Mouse (Mus musculus): Measurements from ENCODE around the gene Sc5d. TPM values are rescaled to one million over a fixed set of nuclear protein-coding genes. Genes with fewer than 3 reads are reported as not detected.

The Sc5d gene
- polyA plus RNA-seq, 1 experiment from 2014 or later = 62.1 TPM

GRCm38 (mm10) chr9:42275027-42275760, 11.1 kb upstream of the Sc5d start:
- ATAC-seq = no peak
- H3K4me2 ChIP-seq = no peak overlapping the region
- no peaks in the 10 kb centered on the region for H3K36me3 ChIP-seq (ENCODE audit: poor library complexity, severe bottlenecking)
- 61% methylated on average over 13 of the region's 13 CpGs for WGBS
- H3K27me3 ChIP-seq = no peaks in the 10 kb centered on the region
- H3K27ac ChIP-seq = no peak overlapping the region
- H3K4me3 ChIP-seq = no peak overlapping the region
- H3K9me3 ChIP-seq (replicated peaks) = no peaks in the 10 kb centered on the region
- H3K4me1 ChIP-seq = no peaks in the 10 kb centered on the region
- H3K9ac ChIP-seq = no peak overlapping the region

GRCm38 (mm10) chr9:42273682-42274296, 9.7 kb upstream of the Sc5d start:
- Histone ChIP-seq H3K4me3 (no peak overlapping the region), H3K27me3 (no peaks in the 10 kb centered on the region), H3K36me3 (ENCODE audit: poor library complexity, severe bottlenecking) (no peaks in the 10 kb centered on the region), H3K4me2 (no peak overlapping the region), H3K9me3 (replicated peaks) (no peaks in the 10 kb centered on the region), H3K9ac (no peak overlapping the region), H3K4me1 (no peaks in the 10 kb centered on the region), H3K27ac (no peak overlapping the region)
- 90% methylated on average over 6 of the region's 6 CpGs for WGBS
- no peak for ATAC-seq

- no peak overlapping the region for H3K4me3 ChIP-seq
- H3K27me3 ChIP-seq = no peaks in the 10 kb centered on the region
- no peaks in the 10 kb centered on the region for H3K9me3 ChIP-seq (replicated peaks)
- H3K27ac ChIP-seq = no peak overlapping the region
- H3K4me2 ChIP-seq = no peak overlapping the region
- no peaks in the 10 kb centered on the region for H3K4me1 ChIP-seq
- H3K9ac ChIP-seq = no peak overlapping the region
- WGBS = 80% methylated on average over 3 of the region's 3 CpGs
- no peaks in the 10 kb centered on the region for H3K36me3 ChIP-seq (ENCODE audit: poor library complexity, severe bottlenecking)
- no peak for ATAC-seq
These were observed 9.1 kb upstream of the Sc5d start for GRCm38 (mm10) chr9:42273174-42273573.

GRCm38 (mm10) chr9:42272690-42273089, 8.6 kb upstream of the Sc5d start:
- H3K4me3 ChIP-seq = no peak overlapping the region
- no peak overlapping the region for H3K4me2 ChIP-seq
- no peak for ATAC-seq
- no peaks in the 10 kb centered on the region for H3K9me3 ChIP-seq (replicated peaks)
- no peaks in the 10 kb centered on the region for H3K27me3 ChIP-seq
- no peak overlapping the region for H3K27ac ChIP-seq
- no peaks in the 10 kb centered on the region for H3K4me1 ChIP-seq
- no peak overlapping the region for H3K9ac ChIP-seq
- WGBS = 80% methylated on average over 4 of the region's 4 CpGs
- no peaks in the 10 kb centered on the region for H3K36me3 ChIP-seq (ENCODE audit: poor library complexity, severe bottlenecking)

GRCm38 (mm10) chr9:42271456-42271855, 7.4 kb upstream of the Sc5d start:
- ATAC-seq = no peak

GRCm38 (mm10) chr9:42270617-42271016, 6.6 kb upstream of the Sc5d start:
- Histone ChIP-seq H3K4me2 (no peak overlapping the region), H3K36me3 (ENCODE audit: poor library complexity, severe bottlenecking) (no peaks in the 10 kb centered on the region), H3K9me3 (replicated peaks) (no peaks in the 10 kb centered on the region), H3K4me1 (no peaks in the 10 kb centered on the region), H3K4me3 (no peak overlapping the region), H3K27me3 (no peaks in the 10 kb centered on the region), H3K9ac (no peak overlapping the region), H3K27ac (no peak overlapping the region)
- no peak for ATAC-seq
- WGBS = 95% methylated on average over 3 of the region's 3 CpGs

More at GRCm38 (mm10) chr9:42271456-42271855, 7.4 kb upstream of the Sc5d start:
- H3K36me3 ChIP-seq (ENCODE audit: poor library complexity, severe bottlenecking) = no peaks in the 10 kb centered on the region
- H3K9me3 ChIP-seq (replicated peaks) = no peaks in the 10 kb centered on the region
- no peak overlapping the region for H3K4me2 ChIP-seq
- no peak overlapping the region for H3K4me3 ChIP-seq
- WGBS = 80% methylated on average over 5 of the region's 5 CpGs
- H3K27me3 ChIP-seq = no peaks in the 10 kb centered on the region
- H3K9ac ChIP-seq = no peak overlapping the region
- H3K27ac ChIP-seq = no peak overlapping the region
- no peaks in the 10 kb centered on the region for H3K4me1 ChIP-seq

- no peak overlapping the region for H3K4me3 ChIP-seq
- no peaks in the 10 kb centered on the region for H3K36me3 ChIP-seq (ENCODE audit: poor library complexity, severe bottlenecking)
- no peak overlapping the region for H3K9ac ChIP-seq
- peaks cover 3% of the 10 kb centered on the region for H3K4me1 ChIP-seq
- ATAC-seq = no peak
- H3K4me2 ChIP-seq = no peak overlapping the region
- H3K27ac ChIP-seq = no peak overlapping the region
- 88% methylated on average over 5 of the region's 5 CpGs for WGBS
- H3K27me3 ChIP-seq = no peaks in the 10 kb centered on the region
- no peaks in the 10 kb centered on the region for H3K9me3 ChIP-seq (replicated peaks)
These were observed 6.0 kb upstream of the Sc5d start for GRCm38 (mm10) chr9:42270081-42270480.

GRCm38 (mm10) chr9:42268371-42268770, 4.3 kb upstream of the Sc5d start:
- WGBS = 90% methylated on average over 5 of the region's 5 CpGs
- no peak for ATAC-seq

GRCm38 (mm10) chr9:42265309-42265708, 1.3 kb upstream of the Sc5d start:
- Histone ChIP-seq H3K4me2 (peak overlapping the region; percentile 77; the same call in 1 of the 2 replicates), H3K4me3 (no peak overlapping the region), H3K9ac (no peak overlapping the region), H3K27me3 (no peaks in the 10 kb centered on the region), H3K4me1 (peaks cover 30% of the 10 kb centered on the region), H3K9me3 (replicated peaks) (no peaks in the 10 kb centered on the region), H3K27ac (no peak overlapping the region), H3K36me3 (ENCODE audit: poor library complexity, severe bottlenecking) (0 out of 2 replicates have a peak, but pooled peaks cover 4% of the 10 kb centered on the region)
- ATAC-seq = no peak
- WGBS = 92% methylated on average over 4 of the region's 4 CpGs

More at GRCm38 (mm10) chr9:42268371-42268770, 4.3 kb upstream of the Sc5d start:
- no peak overlapping the region for H3K4me2 ChIP-seq
- no peak overlapping the region for H3K9ac ChIP-seq
- H3K4me1 ChIP-seq = peaks cover 9% of the 10 kb centered on the region
- no peaks in the 10 kb centered on the region for H3K36me3 ChIP-seq (ENCODE audit: poor library complexity, severe bottlenecking)
- no peak overlapping the region for H3K4me3 ChIP-seq
- no peaks in the 10 kb centered on the region for H3K9me3 ChIP-seq (replicated peaks)
- H3K27ac ChIP-seq = no peak overlapping the region
- H3K27me3 ChIP-seq = no peaks in the 10 kb centered on the region

GRCm38 (mm10) chr9:42263709-42264111, 346 bp downstream of the Sc5d start:
- peak overlapping the region; percentile 87 for H3K27ac ChIP-seq
- H3K9me3 ChIP-seq (replicated peaks) = no peaks in the 10 kb centered on the region
- H3K9ac ChIP-seq = peak overlapping the region; percentile 81
- no peaks in the 10 kb centered on the region for H3K27me3 ChIP-seq
- peaks cover 14% of the 10 kb centered on the region for H3K36me3 ChIP-seq (ENCODE audit: poor library complexity, severe bottlenecking)
- peak overlapping the region; percentile 77 for H3K4me2 ChIP-seq
- ATAC-seq = peak; percentile 54; the same call in 1 of the 2 replicates
- peak overlapping the region; percentile 77 for H3K4me3 ChIP-seq
- peaks cover 30% of the 10 kb centered on the region for H3K4me1 ChIP-seq
- 0% methylated on average over 18 of the region's 18 CpGs for WGBS

- 89% methylated on average over 5 of the region's 5 CpGs for WGBS
- H3K9ac ChIP-seq = no peak overlapping the region
- ATAC-seq = no peak
These were observed 3.6 kb downstream of the Sc5d start for GRCm38 (mm10) chr9:42260481-42260880.

GRCm38 (mm10) chr9:42249112-42249511, 14.9 kb downstream of the Sc5d start:
- H3K36me3 ChIP-seq (ENCODE audit: poor library complexity, severe bottlenecking) = peaks cover 23% of the 10 kb centered on the region
- ATAC-seq = no peak
- H3K9me3 ChIP-seq (replicated peaks) = no peaks in the 10 kb centered on the region
- no peaks in the 10 kb centered on the region for H3K27me3 ChIP-seq
- no peak overlapping the region for H3K4me2 ChIP-seq
- no peaks in the 10 kb centered on the region for H3K4me1 ChIP-seq
- H3K9ac ChIP-seq = no peak overlapping the region
- no peak overlapping the region for H3K4me3 ChIP-seq
- 86% methylated on average over 6 of the region's 6 CpGs for WGBS
- H3K27ac ChIP-seq = no peak overlapping the region

More at GRCm38 (mm10) chr9:42260481-42260880, 3.6 kb downstream of the Sc5d start:
- H3K36me3 ChIP-seq (ENCODE audit: poor library complexity, severe bottlenecking) = peaks cover 45% of the 10 kb centered on the region
- H3K4me1 ChIP-seq = peaks cover 30% of the 10 kb centered on the region
- H3K27ac ChIP-seq = no peak overlapping the region
- no peaks in the 10 kb centered on the region for H3K9me3 ChIP-seq (replicated peaks)
- no peak overlapping the region for H3K4me2 ChIP-seq
- no peak overlapping the region for H3K4me3 ChIP-seq
- no peaks in the 10 kb centered on the region for H3K27me3 ChIP-seq
